Mouse (Mus musculus) midbrain, embryonic 11.5 days (tissue): ENCODE data around the gene Mrps22. TPM values are rescaled to one million over a fixed set of nuclear protein-coding genes. Genes with fewer than 3 reads are reported as not detected.

Experiments used
- ATAC-seq: fragments of 200-750 bp; cut with Nextera tagmentation; 2 replicates; pipeline ENCODE4 v1.8.0; 2017; ENCODE audit warnings: moderate TSS enrichment, moderate library complexity; ENCODE audit not compliant: low FRiP score
- DNase-seq: peaks from one replicate; pipeline ENCODE4 v3.0.0; 2015; ENCODE audit warnings: low spot score; ENCODE audit errors: missing footprints
- H3K27ac ChIP-seq: fragments of 300-500 bp; sonication (generic); 2 replicates; pipeline ENCODE4 v1.5.1; 2014; ENCODE audit warnings: low read depth, low read length
- H3K27me3 ChIP-seq: fragments of 300-500 bp; sonication (generic); 2 replicates; pipeline ENCODE4 v1.6.1; 2014; ENCODE audit warnings: mild to moderate bottlenecking, low read length, moderate library complexity, mixed read lengths; ENCODE audit not compliant: control insufficient read depth, insufficient read depth
- H3K36me3 ChIP-seq: fragments of 300-500 bp; sonication (generic); 2 replicates; pipeline ENCODE4 v1.6.1; 2014; ENCODE audit warnings: mild to moderate bottlenecking, low read length, moderate library complexity, mixed read lengths; ENCODE audit not compliant: control insufficient read depth, insufficient read depth
- H3K4me1 ChIP-seq: fragments of 300-500 bp; sonication (generic); 2 replicates; pipeline ENCODE4 v1.6.1; 2014; ENCODE audit warnings: low read length; ENCODE audit not compliant: control insufficient read depth, insufficient read depth
- H3K4me2 ChIP-seq: fragments of 300-500 bp; sonication (generic); 2 replicates; pipeline ENCODE4 v1.6.1; 2014; ENCODE audit warnings: mild to moderate bottlenecking, moderate library complexity
- H3K4me3 ChIP-seq: fragments of 300-500 bp; sonication (generic); 2 replicates; pipeline ENCODE4 v1.5.1; 2014; ENCODE audit warnings: low read depth, low read length
- H3K9ac ChIP-seq: fragments of 300-500 bp; sonication (generic); 2 replicates; pipeline ENCODE4 v1.6.1; 2014; ENCODE audit warnings: low read length
- H3K9me3 ChIP-seq: fragments of 300-500 bp; sonication (generic); 2 replicates; pipeline ENCODE4 v1.6.1; 2016; ENCODE audit warnings: low read length; ENCODE audit not compliant: control insufficient read depth
- WGBS: fragments of 180-500 bp; shearing (Covaris S2); extraction: QIAGEN DNeasy Blood & Tissue Kit; methylation state at CpG from one replicate; pipeline ENCODE4 v1.1.7; 2014; 5-methylcytosine and 5-hydroxymethylcytosine counted together
- polyA plus RNA-seq: library from polyadenylated mRNA; unstranded; fragments of >200 nt; fragmentation: Nextera tagmentation; extraction: Ambion mirVana; gene quantifications from 2 replicates; pipeline ENCODE4 v1.2.1, GENCODE M21; 2014

Mrps22 gene
- 77.8 and 81.5 TPM in 2 replicates for polyA plus RNA-seq

DNA sequence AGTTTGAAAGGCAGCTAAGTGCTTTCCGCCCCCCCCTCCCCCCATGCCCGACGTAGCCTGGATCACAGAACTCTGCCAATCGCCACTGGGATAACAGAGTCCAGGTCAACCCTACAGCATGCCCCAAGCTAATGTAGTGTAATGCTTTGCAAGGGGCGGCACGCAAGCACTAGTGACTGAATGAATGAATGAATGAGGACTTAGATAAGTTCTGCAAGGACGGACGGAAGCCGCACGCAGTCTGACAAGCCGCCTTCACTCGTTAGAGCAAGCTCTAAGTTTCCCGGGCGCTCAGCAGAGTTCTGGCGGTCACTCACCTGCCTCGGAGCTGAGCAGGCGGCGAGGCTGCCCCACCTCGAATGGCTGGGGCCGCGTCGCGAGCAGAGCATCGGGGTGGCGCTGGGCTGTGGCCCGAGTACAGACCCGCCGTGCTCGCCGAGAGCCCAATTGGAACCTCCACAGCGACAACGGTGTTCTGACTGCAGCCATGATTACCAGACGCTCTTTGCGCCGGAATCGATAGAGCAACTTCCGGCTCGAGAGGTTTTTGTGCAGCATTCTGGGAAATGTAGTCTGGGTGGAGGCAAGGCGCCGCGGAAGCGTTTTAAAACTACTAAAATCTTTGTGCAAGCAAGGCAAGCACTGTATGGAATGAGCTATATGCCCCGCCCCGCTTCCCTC lies at the start of gene Mrps22:
TSS of gene Mrps22 (minus strand) at position 505 of the 681 bp plus-strand sequence.
- Histone ChIP-seq H3K4me3 (peak within 1 kb of the TSS; percentile 89), H3K4me2 (peak within 1 kb of the TSS; percentile 86), H3K9me3 (no peaks in the 10 kb centered on the region), H3K4me1 (peaks cover 5% of the 10 kb centered on the region; the same call in 1 of the 2 replicates), H3K9ac (peak within 1 kb of the TSS; percentile 86), H3K27me3 (no peaks in the 10 kb centered on the region), H3K27ac (no peak within 1 kb of the TSS; the same call in 1 of the 2 replicates), H3K36me3 (peaks cover 3% of the 10 kb centered on the region; the same call in 1 of the 2 replicates)
- DNase-seq: peak; percentile 94
- WGBS: under 1% methylated on average over 44 of the region's 44 CpGs
- ATAC-seq: peak; percentile 94

DNA sequence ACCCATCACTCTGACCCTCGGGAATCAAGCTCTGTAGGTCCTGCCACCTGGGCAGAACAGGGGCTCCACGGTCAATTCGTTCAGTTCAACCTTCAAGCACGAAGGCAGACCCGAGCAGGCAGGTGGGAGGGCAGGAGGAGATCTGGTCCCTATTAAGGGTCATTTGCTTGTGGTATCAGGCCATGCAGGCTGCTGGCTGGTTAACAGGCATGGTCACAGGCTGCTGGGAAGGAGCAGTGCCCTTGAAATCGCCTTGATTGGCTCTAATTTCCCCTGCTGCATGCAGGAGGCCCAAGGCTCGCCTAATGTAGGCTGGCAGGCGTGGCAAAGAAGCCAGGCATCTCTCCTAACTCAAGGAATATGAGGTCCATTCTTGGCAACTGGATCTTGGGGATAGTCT lies 49.1 kb upstream of the Mrps22 start:
- DNase-seq: no peak
- ATAC-seq: no peak
- Histone ChIP-seq H3K9ac (no peak overlapping the region), H3K27ac (no peak overlapping the region), H3K27me3 (no peaks in the 10 kb centered on the region), H3K4me2 (no peak overlapping the region), H3K4me1 (no peaks in the 10 kb centered on the region), H3K4me3 (no peak overlapping the region), H3K9me3 (no peaks in the 10 kb centered on the region), H3K36me3 (no peaks in the 10 kb centered on the region)
- WGBS: 71% methylated on average over 8 of the region's 8 CpGs

GRCm38 (mm10) chr9:98647418-98647817 lies 46.0 kb upstream of the Mrps22 start:
- no peak for ATAC-seq
- Histone ChIP-seq H3K9ac (no peak overlapping the region), H3K9me3 (no peaks in the 10 kb centered on the region), H3K4me1 (no peaks in the 10 kb centered on the region), H3K4me3 (no peak overlapping the region), H3K36me3 (no peaks in the 10 kb centered on the region), H3K27me3 (no peaks in the 10 kb centered on the region), H3K27ac (no peak overlapping the region), H3K4me2 (no peak overlapping the region)
- 83% methylated on average over 12 of the region's 12 CpGs for WGBS
- peak; percentile 68 for DNase-seq

- Histone ChIP-seq H3K27me3 (no peaks in the 10 kb centered on the region), H3K9me3 (no peaks in the 10 kb centered on the region), H3K4me2 (no peak overlapping the region), H3K36me3 (no peaks in the 10 kb centered on the region), H3K9ac (no peak overlapping the region), H3K4me1 (no peaks in the 10 kb centered on the region), H3K4me3 (no peak overlapping the region), H3K27ac (no peak overlapping the region)
- ATAC-seq (peak; percentile 61), DNase-seq (peak; percentile 93)
- WGBS: 36% methylated on average over 4 of the region's 4 CpGs
Measured at GRCm38 (mm10) chr9:98645750-98646149, 44.3 kb upstream of the Mrps22 start.

DNA sequence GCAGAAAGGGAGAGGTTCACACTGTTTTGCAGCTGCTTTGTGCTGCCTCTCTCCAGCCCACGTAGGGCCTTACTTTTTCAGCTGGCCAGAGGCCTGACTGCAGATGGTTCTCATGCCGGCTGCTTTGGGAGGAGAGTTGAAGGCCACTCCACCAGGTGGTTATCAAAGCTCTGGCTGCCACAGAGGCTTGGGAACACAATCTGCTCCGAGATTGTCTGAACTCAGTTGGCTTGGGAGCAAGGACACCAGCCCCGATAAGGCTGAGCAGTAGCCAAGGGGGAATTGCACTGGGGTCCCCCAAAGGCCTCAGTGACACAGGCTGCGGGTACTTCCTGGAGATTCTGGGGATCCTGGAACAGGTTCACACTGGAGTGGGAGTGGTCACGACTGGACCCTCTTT lies 40.7 kb upstream of the Mrps22 start:
- H3K4me1 ChIP-seq: no peaks in the 10 kb centered on the region
- no peak for ATAC-seq
- no peaks in the 10 kb centered on the region for H3K36me3 ChIP-seq
- H3K9ac ChIP-seq: no peak overlapping the region
- no peak overlapping the region for H3K4me3 ChIP-seq
- no peak for DNase-seq
- WGBS: 85% methylated on average over 6 of the region's 6 CpGs
- H3K9me3 ChIP-seq: no peaks in the 10 kb centered on the region
- no peak overlapping the region for H3K27ac ChIP-seq
- no peaks in the 10 kb centered on the region for H3K27me3 ChIP-seq
- H3K4me2 ChIP-seq: no peak overlapping the region

GRCm38 (mm10) chr9:98633287-98634162 lies 32.1 kb upstream of the Mrps22 start:
- ATAC-seq: no peak
- no peak overlapping the region for H3K4me3 ChIP-seq
- no peaks in the 10 kb centered on the region for H3K36me3 ChIP-seq
- H3K4me1 ChIP-seq: peaks cover 3% of the 10 kb centered on the region; the same call in 1 of the 2 replicates
- DNase-seq: peak; percentile 37
- 75% methylated on average over 13 of the region's 13 CpGs for WGBS
- H3K4me2 ChIP-seq: no peak overlapping the region
- no peak overlapping the region for H3K9ac ChIP-seq
- no peak overlapping the region for H3K27ac ChIP-seq
- no peaks in the 10 kb centered on the region for H3K27me3 ChIP-seq
- H3K9me3 ChIP-seq: no peaks in the 10 kb centered on the region

DNA sequence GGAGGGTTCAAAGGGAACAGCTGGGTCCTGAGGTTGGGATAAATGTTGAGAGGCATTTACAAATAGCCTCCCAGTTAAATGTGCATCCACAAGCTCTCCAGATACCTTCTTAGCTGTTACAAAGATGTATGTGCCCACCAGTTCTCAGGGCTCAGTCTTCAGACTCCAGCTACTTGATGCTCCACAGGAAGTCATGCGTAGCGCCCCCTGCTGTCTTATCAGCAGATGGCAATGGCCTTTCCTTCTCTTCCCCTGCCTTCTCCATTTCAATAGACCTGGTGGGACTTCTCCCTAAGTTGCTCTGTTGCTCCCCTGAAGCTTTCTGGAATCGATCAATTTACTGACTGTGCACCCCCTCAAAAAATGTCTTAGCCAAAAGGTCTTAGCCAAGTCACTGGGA lies 27.0 kb upstream of the Mrps22 start:
- H3K36me3 ChIP-seq: no peaks in the 10 kb centered on the region
- no peak overlapping the region for H3K4me3 ChIP-seq
- H3K27me3 ChIP-seq: no peaks in the 10 kb centered on the region
- ATAC-seq (no peak), DNase-seq (peak; percentile 56)
- no peak overlapping the region for H3K4me2 ChIP-seq
- no peak overlapping the region for H3K27ac ChIP-seq
- WGBS: 43% methylated on average over 3 of the region's 3 CpGs
- no peaks in the 10 kb centered on the region for H3K9me3 ChIP-seq
- no peaks in the 10 kb centered on the region for H3K4me1 ChIP-seq
- no peak overlapping the region for H3K9ac ChIP-seq

GRCm38 (mm10) chr9:98604896-98605295 lies 3.4 kb upstream of the Mrps22 start:
- Histone ChIP-seq H3K9ac (no peak overlapping the region), H3K36me3 (no peaks in the 10 kb centered on the region), H3K27me3 (no peaks in the 10 kb centered on the region), H3K4me1 (peaks cover 5% of the 10 kb centered on the region; the same call in 1 of the 2 replicates), H3K27ac (no peak overlapping the region), H3K4me3 (no peak overlapping the region), H3K9me3 (no peaks in the 10 kb centered on the region), H3K4me2 (no peak overlapping the region)
- WGBS: 68% methylated on average over 4 of the region's 4 CpGs
- DNase-seq (peak; percentile 59), ATAC-seq (no peak)

- DNase-seq (no peak), ATAC-seq (peak; percentile 66)
- Histone ChIP-seq H3K4me3 (peak overlapping the region; percentile 89), H3K4me1 (peaks cover 5% of the 10 kb centered on the region; the same call in 1 of the 2 replicates), H3K4me2 (peak overlapping the region; percentile 42), H3K9ac (peak overlapping the region; percentile 86), H3K36me3 (peaks cover 3% of the 10 kb centered on the region; the same call in 1 of the 2 replicates), H3K27ac (no peak overlapping the region), H3K27me3 (no peaks in the 10 kb centered on the region), H3K9me3 (no peaks in the 10 kb centered on the region)
- 56% methylated on average over 11 of the region's 11 CpGs for WGBS
Measured at GRCm38 (mm10) chr9:98601837-98602359, 438 bp upstream of the Mrps22 start.
